Mouse (Mus musculus) intestine, embryonic 14.5 days (tissue): ENCODE data around the gene Syt7. TPM values are rescaled to one million over a fixed set of nuclear protein-coding genes. Genes with fewer than 3 reads are reported as not detected.

Source experiments
- ATAC-seq: fragments of 200-750 bp; cut with Nextera tagmentation; replicated peaks from 2 replicates; pipeline ENCODE4 v1.8.0; 2017; ENCODE audit warnings: low read depth, moderate number of reproducible peaks, moderate TSS enrichment, moderate library complexity; ENCODE audit not compliant: low FRiP score, low TSS enrichment
- DNase-seq: peaks from one replicate; pipeline ENCODE4 v3.0.0-alpha.2; 2018; ENCODE audit warnings: low spot score
- H3K27ac ChIP-seq: fragments of 300-500 bp; sonication (generic); 2 replicates; pipeline ENCODE4 v1.5.1; 2014; ENCODE audit warnings: low read depth, mild to moderate bottlenecking, control low read depth
- H3K27me3 ChIP-seq: fragments of 300-500 bp; sonication (generic); replicated peaks from 2 replicates; pipeline ENCODE4 v1.6.1; 2014; ENCODE audit warnings: low read length, control low read depth; ENCODE audit not compliant: control insufficient read depth, insufficient read depth
- H3K36me3 ChIP-seq: fragments of 300-500 bp; sonication (generic); 2 replicates; pipeline ENCODE4 v1.6.1; 2014; ENCODE audit warnings: low read length, control low read depth; ENCODE audit not compliant: control insufficient read depth, insufficient read depth
- H3K4me1 ChIP-seq: fragments of 300-500 bp; sonication (generic); replicated peaks from 2 replicates; pipeline ENCODE4 v1.6.1; 2014; ENCODE audit warnings: low read length, control low read depth, mixed read lengths; ENCODE audit not compliant: control insufficient read depth, insufficient read depth
- H3K4me2 ChIP-seq: fragments of 300-500 bp; sonication (generic); 2 replicates; pipeline ENCODE4 v1.6.1; 2014; ENCODE audit warnings: low read length
- H3K4me3 ChIP-seq: fragments of 300-500 bp; sonication (generic); 2 replicates; pipeline ENCODE4 v1.5.1; 2014; ENCODE audit warnings: low read depth, low read length, control low read depth, mixed read lengths
- H3K9ac ChIP-seq: fragments of 300-500 bp; sonication (generic); 2 replicates; pipeline ENCODE4 v1.6.1; 2014; ENCODE audit warnings: mild to moderate bottlenecking, low read length
- H3K9me3 ChIP-seq: fragments of 300-500 bp; sonication (generic); 2 replicates; pipeline ENCODE4 v1.6.1; 2016; ENCODE audit warnings: low read length, control low read depth; ENCODE audit not compliant: control insufficient read depth
- WGBS: fragments of 180-500 bp; shearing (Covaris S2); extraction: QIAGEN DNeasy Blood & Tissue Kit; methylation state at CpG from one replicate; pipeline ENCODE4 v1.1.7; 2014; 5-methylcytosine and 5-hydroxymethylcytosine counted together
- polyA plus RNA-seq: library from polyadenylated mRNA; unstranded; fragments of >200 nt; fragmentation: Nextera tagmentation; extraction: Ambion mirVana; gene quantifications from 2 replicates; pipeline ENCODE4 v1.2.1, GENCODE M21; 2014

Gene Syt7
- polyA plus RNA-seq, 1 experiment from 2014 or later = 1.5 TPM

DNA sequence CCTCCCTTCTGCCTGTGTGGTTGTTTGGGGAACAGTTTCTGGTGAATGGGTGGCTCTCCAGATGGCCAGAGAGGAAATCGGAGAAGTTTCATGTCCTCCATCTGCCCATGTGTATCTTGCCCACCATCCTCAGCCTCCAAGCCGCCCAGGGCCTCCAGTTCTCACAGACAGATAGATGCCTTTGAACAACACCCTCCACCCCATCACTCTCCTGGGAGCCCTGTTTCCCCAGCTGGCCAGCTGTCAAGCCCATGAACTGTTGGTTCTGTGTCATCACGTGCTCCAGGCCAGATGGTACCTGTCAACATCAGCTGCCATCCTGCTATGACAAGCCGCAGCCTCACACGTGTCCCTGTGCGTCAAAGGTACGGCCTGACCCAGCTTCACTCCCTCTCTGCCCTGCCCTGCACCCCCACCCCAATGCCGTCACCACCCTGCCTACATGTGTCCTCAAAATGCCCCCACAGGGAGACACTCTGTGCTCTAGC, 80.3 kb downstream of the Syt7 start:
- Histone ChIP-seq H3K27me3 (no peaks in the 10 kb centered on the region), H3K9me3 (no peaks in the 10 kb centered on the region), H3K36me3 (no peaks in the 10 kb centered on the region), H3K4me3 (no peak overlapping the region), H3K4me2 (no peak overlapping the region), H3K27ac (no peak overlapping the region), H3K4me1 (0 out of 2 replicates have a peak, but pooled peaks cover 3% of the 10 kb centered on the region), H3K9ac (no peak overlapping the region)
- ATAC-seq (no peak), DNase-seq (no peak)
- WGBS = 41% methylated on average over 8 of the region's 8 CpGs

DNA sequence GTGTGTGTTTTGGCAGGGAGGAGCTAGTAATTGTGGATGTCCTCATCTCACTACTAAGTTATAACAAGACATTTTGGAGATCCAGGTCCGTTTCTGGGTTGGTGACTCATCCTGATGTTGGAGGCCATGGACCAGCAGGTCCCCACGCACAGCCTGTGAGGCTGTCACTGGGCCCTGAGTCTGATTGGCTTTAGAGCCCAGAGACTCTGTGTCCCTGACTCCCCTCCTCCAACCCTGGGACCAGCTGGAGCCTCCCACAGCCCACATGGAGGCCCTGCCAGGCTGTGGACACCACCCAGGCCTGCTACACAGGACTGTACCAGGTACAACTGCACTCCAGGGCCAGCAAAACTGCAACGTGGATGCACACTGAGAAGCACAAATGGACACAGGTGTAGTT, 84.1 kb downstream of the Syt7 start:
- WGBS = 72% methylated on average over 3 of the region's 3 CpGs
- no peak overlapping the region for H3K27ac ChIP-seq
- no peaks in the 10 kb centered on the region for H3K27me3 ChIP-seq
- no peak overlapping the region for H3K4me2 ChIP-seq
- no peak overlapping the region for H3K4me3 ChIP-seq
- DNase-seq = no peak
- no peaks in the 10 kb centered on the region for H3K9me3 ChIP-seq
- ATAC-seq = no peak
- no peaks in the 10 kb centered on the region for H3K36me3 ChIP-seq
- H3K9ac ChIP-seq = no peak overlapping the region
- H3K4me1 ChIP-seq = 0 out of 2 replicates have a peak, but pooled peaks cover 3% of the 10 kb centered on the region

DNA sequence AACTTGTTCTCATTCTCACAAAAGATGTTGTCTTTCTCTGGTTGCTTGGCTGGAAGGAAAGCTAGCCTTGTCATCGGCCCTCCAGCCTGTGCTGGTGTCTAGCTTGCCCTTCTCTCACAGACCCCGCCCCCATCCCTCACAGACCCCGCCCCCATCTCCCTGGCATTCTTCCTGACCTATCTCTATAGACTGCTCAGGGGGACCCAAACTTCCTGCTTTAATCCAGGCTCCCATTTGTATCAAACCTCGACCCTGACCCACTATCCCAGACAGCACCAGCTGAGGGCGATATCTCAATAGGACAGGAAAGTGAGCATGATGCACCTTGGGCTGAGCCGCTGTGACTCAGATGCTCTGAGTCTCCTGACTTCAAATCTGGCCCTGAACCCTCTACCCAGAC, 84.9 kb downstream of the Syt7 start:
- ATAC-seq = no peak
- H3K9me3 ChIP-seq = no peaks in the 10 kb centered on the region
- H3K9ac ChIP-seq = no peak overlapping the region
- no peak for DNase-seq
- no peak overlapping the region for H3K4me2 ChIP-seq
- no peaks in the 10 kb centered on the region for H3K36me3 ChIP-seq
- H3K4me1 ChIP-seq = 0 out of 2 replicates have a peak, but pooled peaks cover 3% of the 10 kb centered on the region
- H3K27me3 ChIP-seq = no peaks in the 10 kb centered on the region
- no peak overlapping the region for H3K4me3 ChIP-seq
- 18% methylated on average over 6 of the region's 6 CpGs for WGBS
- no peak overlapping the region for H3K27ac ChIP-seq

DNA sequence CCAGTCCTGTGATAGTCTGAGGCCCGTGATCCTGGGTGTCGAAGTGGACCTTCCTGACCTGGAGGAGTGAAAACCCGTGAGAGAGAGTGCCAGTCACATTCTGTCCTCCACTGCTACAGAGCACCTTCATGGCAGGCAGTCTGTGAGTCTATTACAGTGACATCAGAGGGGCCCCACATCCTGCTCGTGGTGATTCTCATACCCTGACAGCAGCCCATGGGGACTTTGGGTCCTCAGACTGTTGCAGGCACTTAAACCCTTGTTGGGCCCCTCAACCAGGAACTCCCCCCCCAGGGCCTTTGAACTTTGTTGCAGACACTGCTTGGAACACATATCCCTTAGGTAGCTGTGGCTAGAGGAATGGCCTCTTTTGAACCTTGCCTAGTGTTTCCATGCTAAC, 90.7 kb downstream of the Syt7 start:
- no peak overlapping the region for H3K4me3 ChIP-seq
- ATAC-seq = no peak
- H3K9ac ChIP-seq = no peak overlapping the region

DNA sequence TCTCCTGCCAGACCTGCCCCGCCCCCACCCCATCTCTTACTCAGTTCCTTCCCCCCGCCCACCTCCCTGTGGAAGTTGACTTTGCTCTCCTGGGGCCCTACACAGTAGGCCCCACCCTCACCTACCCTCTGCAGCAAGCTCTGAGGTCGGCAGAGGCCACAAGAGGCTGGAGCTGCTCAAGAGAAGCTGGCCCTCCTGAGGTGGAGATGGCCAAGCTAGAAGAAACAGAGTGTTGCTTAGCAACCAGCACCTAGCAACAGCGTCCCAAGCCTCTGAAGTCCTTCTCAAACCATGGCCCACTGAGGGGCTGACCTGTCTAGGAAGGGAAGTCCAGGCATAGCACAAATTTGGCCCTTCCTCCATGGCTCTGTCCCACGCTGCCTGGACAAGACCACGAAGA, 93.8 kb downstream of the Syt7 start, which contains the start of gene Ppp1r32:
Ppp1r32 (minus strand) TSS at position 226 of the 400 bp plus-strand sequence.
- no peak within 1 kb of the TSS for H3K4me3 ChIP-seq
- H3K9me3 ChIP-seq = no peaks in the 10 kb centered on the region
- H3K36me3 ChIP-seq = no peaks in the 10 kb centered on the region
- H3K9ac ChIP-seq = no peak within 1 kb of the TSS
- no peak within 1 kb of the TSS for H3K27ac ChIP-seq
- ATAC-seq (0 out of 2 replicates have a peak, but pooled peaks have one; percentile 13), DNase-seq (no peak)
- peaks cover 6% of the 10 kb centered on the region for H3K27me3 ChIP-seq
- no peaks in the 10 kb centered on the region for H3K4me1 ChIP-seq
- WGBS = 28% methylated on average over 6 of the region's 6 CpGs
- no peak within 1 kb of the TSS for H3K4me2 ChIP-seq

More for the DNA sequence above, 90.7 kb downstream of the Syt7 start:
- Histone ChIP-seq H3K36me3 (no peaks in the 10 kb centered on the region), H3K4me1 (no peaks in the 10 kb centered on the region), H3K27me3 (no peaks in the 10 kb centered on the region), H3K27ac (no peak overlapping the region), H3K9me3 (no peaks in the 10 kb centered on the region), H3K4me2 (no peak overlapping the region)
- DNase-seq = no peak
- WGBS = 54% methylated on average over 4 of the region's 4 CpGs

DNA sequence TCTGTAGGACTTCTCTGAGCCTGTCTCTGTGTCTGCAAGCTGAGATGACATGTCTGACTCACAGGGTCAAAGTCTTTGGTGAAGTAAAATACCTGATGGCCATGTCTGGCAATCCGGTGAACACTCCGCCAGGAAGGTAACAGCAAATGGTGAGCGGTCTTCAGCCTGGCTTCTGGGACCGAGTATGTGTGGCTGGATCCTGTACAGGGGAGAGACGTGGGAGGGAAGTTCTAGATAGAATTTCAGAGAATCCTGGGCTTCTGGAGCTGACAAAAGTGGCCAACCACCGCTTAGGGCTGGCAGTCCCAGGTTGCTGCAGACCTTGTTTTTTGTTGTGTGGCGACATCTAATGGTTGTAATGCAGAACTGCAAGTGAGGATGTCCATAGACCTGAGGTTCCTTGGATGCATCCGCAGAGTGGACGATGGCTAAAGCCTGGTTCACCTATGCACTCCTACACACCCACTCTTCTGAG, 97.4 kb downstream of the Syt7 start:
- DNase-seq (peak; percentile 83), ATAC-seq (peak; percentile 61)
- Histone ChIP-seq H3K36me3 (no peaks in the 10 kb centered on the region), H3K4me1 (no peaks in the 10 kb centered on the region), H3K4me3 (no peak overlapping the region), H3K4me2 (no peak overlapping the region), H3K9ac (no peak overlapping the region), H3K9me3 (no peaks in the 10 kb centered on the region), H3K27ac (no peak overlapping the region), H3K27me3 (peaks cover 6% of the 10 kb centered on the region)
- 19% methylated on average over 9 of the region's 9 CpGs for WGBS

DNA sequence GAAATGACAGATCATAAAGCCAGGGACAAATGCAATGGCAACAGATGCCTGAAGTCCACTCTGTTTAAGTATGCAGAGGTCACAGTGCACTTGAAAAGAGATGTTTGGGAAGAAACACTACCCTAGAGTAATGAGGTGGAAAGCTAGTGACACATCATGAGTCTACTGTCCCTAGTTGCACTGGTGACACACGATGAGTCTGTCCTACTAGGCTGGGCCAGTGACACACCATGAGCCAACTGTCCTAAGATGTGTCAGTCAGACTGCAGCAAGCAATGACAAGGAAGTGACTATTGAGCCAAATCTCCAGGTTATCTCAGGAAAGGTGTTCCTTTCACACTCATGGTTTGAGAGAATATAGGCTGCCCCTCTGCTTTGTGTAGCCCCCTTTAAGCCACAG, 106.8 kb downstream of the Syt7 start:
- H3K4me3 ChIP-seq = no peak overlapping the region
- H3K27me3 ChIP-seq = no peaks in the 10 kb centered on the region
- ATAC-seq = no peak
- no peak overlapping the region for H3K4me2 ChIP-seq
- H3K27ac ChIP-seq = no peak overlapping the region
- no peaks in the 10 kb centered on the region for H3K9me3 ChIP-seq
- H3K9ac ChIP-seq = no peak overlapping the region
- WGBS = 89% methylated on average over 1 of the region's 1 CpGs
- peaks cover 18% of the 10 kb centered on the region for H3K4me1 ChIP-seq
- DNase-seq = no peak
- peaks cover 10% of the 10 kb centered on the region; the same call in 1 of the 2 replicates for H3K36me3 ChIP-seq

DNA sequence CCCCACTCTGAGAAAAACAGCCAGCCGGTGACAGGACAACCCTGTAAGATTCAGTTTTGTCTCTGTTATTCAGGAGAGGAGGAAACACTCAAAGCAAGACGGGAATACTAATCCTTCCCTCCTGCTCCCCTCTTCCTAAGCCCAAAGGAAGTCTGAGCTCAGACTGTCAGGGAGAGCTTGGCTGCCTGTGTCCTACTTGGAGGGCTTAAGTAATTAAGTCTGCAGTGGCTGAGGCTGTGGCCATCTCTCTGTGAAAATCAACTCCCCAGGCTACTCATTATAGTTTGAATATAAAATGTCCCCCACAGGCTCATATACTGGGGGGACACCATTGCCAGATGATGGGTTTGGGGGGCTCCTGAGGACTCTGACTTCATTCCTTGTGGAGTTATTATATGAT, 108.1 kb downstream of the Syt7 start:
- DNase-seq (no peak), ATAC-seq (no peak)
- 67% methylated on average over 2 of the region's 2 CpGs for WGBS
- no peak overlapping the region for H3K4me2 ChIP-seq
- no peaks in the 10 kb centered on the region for H3K9me3 ChIP-seq
- H3K4me3 ChIP-seq = no peak overlapping the region
- H3K27ac ChIP-seq = no peak overlapping the region
- no peak overlapping the region for H3K9ac ChIP-seq
- peaks cover 21% of the 10 kb centered on the region for H3K4me1 ChIP-seq
- H3K27me3 ChIP-seq = no peaks in the 10 kb centered on the region
- H3K36me3 ChIP-seq = peaks cover 23% of the 10 kb centered on the region

DNA sequence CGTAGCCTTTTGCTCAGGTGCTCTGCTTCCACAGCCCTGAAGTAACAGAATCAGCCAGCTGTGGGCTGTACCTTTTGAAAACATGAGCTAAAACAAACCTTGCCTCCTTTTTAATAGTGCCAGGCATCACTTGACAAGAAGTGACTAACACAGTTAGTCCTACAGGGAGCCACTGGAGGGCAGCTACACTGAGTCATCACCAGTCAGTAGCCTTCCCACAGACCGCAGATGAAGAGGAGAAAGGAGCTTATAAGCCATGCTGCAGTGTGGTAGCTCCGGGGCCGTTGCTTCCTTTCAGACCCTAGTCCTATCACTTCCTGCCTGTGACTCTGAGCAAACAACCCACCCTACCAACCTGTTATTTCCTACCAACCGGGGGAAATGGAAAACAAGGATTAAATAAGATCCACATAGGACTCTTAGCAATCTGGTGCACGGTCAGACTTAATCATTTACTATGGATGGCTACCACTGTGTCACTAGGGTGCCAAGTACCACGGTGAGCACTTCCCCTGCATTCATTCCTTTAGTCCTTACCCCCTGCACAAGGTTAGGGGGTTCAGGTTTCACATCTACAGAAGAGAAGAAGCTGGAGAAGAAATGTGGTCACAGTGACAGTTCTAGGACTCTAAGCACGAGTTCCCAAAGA, 108.7 kb downstream of the Syt7 start:
- ATAC-seq = no peak
- H3K27me3 ChIP-seq = no peaks in the 10 kb centered on the region
- H3K4me1 ChIP-seq = peaks cover 15% of the 10 kb centered on the region; the same call in 1 of the 2 replicates
- H3K36me3 ChIP-seq = peaks cover 28% of the 10 kb centered on the region
- no peak overlapping the region for H3K27ac ChIP-seq
- H3K9ac ChIP-seq = no peak overlapping the region
- H3K4me2 ChIP-seq = no peak overlapping the region
- H3K9me3 ChIP-seq = no peaks in the 10 kb centered on the region
- 60% methylated on average over 8 of the region's 8 CpGs for WGBS
- no peak overlapping the region for H3K4me3 ChIP-seq
- no peak for DNase-seq
